Mouse (Mus musculus) CH12F3 (cell line): ENCODE results near the gene Taok2.
"Not testable (repeated sequence)": the region's sequence is repeated elsewhere in the genome, so short reads cannot be mapped to it uniquely, and the experiment has no call there.

Source experiments
- in situ Hi-C: fragments of 300-500 bp; cut with MboI; formaldehyde crosslinking; loops from 2 replicates; pipeline ENCODE4 v1.14.3; 2020; ENCODE audit warnings: low sequenced_read_pairs

Gene Taok2

DNA sequence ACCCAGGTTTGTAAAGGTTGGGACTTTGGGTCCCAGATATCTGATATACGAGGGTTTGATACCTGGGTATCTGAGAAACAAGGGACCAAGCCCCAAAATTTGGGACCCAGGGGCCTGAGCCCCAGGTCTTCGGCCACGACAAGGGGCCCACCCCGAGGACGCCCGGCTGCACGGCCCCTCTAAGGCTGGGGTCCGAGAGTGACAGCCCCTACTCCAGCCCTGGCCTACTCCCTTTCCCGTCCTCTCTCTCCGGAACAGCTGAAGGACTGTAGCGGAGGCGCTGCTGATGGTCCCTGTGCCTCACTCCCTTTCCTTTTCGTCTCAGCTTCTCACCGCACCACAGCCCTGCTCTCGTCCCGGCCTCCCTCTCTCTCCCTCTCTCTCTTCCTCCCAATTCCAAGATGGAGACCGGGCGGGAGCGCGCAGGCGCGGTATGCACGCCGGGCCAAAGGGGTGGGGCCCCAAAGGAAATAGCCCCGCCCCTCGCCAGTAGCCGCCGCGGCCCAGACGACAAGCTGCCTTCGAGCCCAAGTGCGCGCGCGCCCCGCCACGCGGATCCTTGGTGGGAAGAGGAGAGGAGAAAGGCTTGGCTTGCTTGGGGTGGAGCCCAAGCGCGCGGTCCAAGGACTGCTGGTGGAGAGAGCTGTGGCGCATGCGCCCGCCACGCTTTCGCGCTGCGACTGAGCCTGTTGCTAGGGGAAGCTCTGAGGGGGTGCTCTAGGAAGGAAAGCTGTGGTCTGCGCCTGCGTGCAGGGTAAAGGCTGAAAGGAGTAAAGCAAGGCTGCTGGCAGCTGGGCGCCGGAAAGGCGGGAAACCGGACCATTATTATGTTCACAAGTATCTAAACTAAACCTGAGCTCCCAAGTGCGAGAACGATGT is at the start of gene Taok2:
TSS of gene Taok2 (minus strand) at position 418 of the 879 bp plus-strand sequence.
- in situ Hi-C loops, result no loop called here

DNA sequence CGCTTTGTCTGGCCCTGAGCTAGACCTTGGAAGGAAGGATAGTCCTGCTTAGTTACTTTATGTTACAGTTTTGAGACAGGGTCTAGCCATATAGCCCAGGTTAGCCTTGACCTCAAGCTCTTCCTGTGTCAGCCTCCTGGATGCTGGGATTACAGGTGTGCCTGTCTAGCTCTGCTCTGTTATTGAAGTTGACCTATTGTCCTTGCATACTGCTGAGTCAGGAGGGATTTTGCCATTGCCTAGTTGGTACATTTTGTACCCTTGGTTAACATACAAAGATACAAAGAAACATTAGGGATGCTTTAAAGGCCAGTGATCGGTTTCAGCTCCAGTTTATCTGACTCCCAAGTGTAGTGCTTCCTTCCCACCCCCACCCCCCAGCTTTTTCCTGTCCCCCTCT is 48.1 kb upstream of the Taok2 start:
- in situ Hi-C loops, result no loop called here

DNA sequence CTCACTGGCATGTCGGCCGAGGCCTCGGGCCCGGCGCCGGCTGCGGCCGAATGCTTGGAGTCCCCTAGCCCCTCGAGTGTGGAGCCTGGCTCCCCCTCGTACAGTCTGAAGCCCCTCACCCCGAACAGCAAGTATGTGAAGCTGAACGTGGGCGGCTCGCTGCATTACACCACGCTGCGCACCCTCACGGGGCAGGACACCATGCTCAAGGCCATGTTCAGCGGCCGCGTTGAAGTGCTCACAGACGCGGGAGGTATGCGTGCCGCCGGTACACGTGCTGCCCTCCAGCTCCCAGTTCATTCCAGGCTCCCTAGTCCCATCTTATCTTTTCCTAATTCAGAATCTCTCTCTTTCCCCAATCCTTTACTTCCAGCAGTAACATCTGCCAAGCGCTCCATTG is 44.5 kb upstream of the Taok2 start:
- in situ Hi-C loops, result no loop called here

DNA sequence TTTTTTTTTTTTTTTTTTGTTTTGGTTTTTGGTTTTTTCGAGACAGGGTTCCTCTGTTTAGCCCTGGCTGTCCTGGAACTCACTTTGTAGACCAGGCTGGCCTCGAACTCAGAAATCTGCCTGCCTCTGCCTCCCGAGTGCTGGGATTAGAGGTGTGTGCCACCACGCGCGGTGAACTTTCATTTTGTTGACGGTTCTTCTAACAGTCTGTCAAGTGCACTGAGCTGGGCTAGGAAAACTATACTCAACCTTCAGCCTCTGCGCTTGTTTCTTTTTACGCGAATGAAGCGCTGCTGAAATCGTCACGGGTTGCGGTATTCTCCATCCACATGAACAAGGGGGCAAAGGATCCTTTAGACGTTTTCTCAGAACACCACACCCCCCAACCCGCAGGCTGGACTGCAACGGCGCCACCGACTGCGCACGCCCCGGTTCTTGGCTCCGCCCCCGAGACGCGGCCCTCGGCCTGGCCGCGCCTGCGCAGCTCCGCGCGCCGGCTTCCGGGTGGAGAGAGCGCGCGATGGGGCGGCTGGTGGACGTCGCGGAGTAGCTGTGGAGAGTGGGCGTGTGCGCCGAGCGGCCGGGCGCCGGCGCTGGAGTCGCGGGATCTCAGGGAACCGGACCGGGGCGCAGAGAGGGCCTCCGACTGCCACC is 44.0 kb upstream of the Taok2 start, which contains the start of gene Kctd13:
TSS of gene Kctd13 (plus strand) at position 496 of the 654 bp plus-strand sequence.
- in situ Hi-C loops, result no loop called here

DNA sequence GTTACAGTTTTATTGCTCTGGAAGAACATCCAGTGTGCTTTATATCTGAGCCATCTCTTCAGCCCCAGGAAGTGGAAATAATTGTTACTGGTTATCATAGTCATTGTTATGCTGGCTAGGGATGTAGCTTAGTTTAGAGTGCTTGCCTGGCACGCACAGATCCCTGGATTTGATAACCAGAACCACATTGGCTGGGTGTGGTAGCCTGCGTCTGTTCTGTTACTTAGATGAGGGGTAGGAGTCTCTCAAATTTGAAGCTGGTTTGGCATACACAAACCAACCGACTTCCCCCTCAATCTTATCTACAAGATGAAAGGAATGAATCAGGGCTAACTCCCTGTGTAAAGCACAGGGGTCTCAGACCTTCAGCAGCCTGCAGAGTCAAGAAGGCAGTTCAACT is 41.8 kb upstream of the Taok2 start:
- in situ Hi-C loops, result no loop called here

DNA sequence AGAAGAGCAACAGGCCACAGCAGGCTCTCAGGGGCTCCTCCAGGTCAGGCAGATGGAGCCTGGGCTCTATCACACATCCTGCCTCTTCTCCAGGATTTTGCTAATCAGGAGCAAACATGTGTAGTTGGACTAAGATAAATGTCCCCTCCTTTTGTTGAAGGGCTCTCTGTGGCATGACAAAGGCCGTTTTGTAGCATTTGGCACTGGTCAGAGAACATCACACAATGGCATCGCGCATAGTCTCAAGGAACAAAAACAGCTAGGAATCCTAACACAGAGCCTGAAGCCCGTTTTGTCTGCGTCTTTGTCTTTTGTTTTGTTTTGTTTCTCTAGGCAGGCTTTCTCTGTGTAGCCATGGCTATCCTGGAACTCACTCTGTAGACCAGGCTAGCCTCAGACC is 39.5 kb upstream of the Taok2 start:
- in situ Hi-C loops, result no loop called here

DNA sequence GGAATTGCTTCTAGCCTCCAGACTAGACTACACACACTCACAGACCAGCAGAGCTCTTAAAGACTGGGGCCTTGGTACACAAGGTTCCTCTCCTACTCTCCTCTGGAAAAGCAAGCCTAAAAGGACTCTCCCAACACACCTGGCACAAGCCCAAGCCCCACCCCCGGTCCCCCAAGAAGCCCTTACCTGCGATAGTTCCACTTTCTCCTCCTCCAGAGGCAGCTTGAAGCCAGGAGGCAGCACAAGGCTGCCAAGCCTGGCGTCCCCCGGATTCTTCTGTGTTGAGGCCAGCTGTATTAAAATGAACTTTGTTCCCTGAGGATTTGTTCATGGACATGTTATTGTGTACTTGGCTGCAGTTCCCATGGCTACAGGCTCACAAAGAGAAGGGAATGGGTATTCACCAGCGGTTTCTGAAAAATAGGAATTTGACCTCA is 38.1 kb upstream of the Taok2 start, which contains the start of gene Tmem219:
TSS of gene Tmem219 (minus strand) at position 294 of the 437 bp plus-strand sequence.
- in situ Hi-C loops, result no loop called here

DNA sequence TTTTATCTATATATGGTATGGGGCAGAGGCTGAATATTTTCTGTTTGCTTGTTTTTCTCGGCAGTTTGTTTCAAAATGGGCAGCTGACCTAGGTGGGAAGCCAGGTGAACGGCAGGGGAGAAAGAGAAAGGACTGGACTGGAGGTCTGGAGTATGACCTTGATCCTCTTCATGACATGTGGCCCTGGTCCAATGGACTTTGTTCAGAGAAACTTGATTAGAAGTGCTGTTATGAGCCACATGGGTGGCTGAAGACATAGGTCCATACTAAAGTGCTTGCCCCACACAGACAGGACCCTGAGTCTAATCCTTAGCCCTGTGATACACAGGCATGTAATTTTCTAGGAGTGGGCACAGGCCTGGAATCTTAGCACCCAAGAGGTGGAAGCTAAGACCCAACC is 37.1 kb upstream of the Taok2 start:
- in situ Hi-C loops, result no loop called here

DNA sequence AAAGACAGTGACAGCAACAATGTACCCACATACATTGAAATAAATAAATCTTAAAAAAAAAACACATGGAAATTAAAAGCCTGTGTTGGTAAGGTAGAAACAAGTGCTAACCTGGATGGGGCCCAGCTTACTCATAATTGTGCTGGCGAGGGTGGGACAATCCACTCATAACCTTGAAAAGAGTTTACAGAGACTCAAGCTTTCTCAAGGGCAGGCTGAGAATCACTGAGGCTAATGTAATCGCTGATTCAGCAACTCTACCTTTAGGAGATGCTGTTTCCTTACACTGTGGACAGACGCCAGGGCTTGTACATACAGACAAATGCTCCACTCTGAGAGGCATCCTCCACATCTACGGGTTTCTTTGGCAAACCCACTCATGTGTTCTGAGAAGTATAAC is 35.5 kb upstream of the Taok2 start:
- in situ Hi-C loops, result no loop called here

DNA sequence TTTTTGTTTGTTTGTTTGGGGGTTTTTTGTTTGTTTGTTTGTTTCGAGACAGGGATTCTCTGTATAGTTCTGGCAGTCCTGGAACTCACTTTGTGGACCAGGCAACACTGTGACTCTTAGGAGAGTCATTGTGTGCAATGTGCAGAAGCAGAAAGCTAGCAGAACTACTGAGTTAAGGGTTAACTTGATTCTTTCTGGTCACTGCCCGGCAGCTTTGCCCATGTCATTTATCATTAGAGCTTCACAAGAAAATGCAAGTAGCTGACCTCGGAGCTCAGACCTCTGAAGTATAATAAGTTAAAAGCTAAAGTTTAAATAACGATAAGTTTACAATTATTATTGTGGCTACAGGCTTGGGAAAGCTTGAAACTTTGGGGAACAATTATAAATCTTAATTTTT is 33.9 kb upstream of the Taok2 start:
- in situ Hi-C loops, result not testable (repeated sequence)

DNA sequence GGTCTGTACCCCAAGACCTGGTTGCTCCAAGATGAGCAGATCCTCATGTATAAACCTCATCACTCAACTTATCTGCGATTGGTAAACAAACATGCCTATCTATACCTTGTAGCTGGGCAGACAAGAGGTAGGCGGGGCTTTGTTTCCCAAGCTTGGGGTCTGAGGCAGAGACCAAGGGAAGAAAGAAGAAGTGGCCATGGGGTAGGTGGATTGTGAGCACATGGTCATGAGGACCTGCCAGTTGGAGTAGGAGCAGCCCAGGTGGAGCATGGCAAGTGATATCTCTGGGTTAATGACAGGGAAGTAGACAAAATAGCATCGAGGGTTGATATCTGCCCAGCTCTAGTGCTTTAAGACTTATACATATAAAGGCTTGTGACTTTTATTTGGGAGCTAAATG is 30.3 kb upstream of the Taok2 start:
- in situ Hi-C loops, result no loop called here

DNA sequence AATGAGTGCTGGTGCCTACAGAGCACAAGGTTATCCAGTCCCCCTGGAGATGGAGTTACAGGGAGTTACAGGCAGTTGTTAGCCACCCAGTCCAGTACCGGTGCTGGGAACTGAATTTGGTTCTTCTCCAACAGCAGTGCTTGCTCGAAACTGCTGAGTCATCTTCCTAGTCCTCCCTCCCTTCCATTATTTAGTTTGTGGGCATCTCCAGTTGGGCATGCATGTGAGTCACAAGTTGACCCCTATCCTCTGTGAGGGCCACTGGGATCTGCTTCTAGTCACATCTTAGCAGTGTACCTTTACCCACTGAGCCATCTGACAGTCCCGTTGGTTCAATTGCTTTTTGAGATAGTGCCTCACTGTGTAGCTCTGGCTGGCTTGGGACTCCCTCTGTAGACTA is 21.1 kb upstream of the Taok2 start:
- in situ Hi-C loops, result no loop called here

DNA sequence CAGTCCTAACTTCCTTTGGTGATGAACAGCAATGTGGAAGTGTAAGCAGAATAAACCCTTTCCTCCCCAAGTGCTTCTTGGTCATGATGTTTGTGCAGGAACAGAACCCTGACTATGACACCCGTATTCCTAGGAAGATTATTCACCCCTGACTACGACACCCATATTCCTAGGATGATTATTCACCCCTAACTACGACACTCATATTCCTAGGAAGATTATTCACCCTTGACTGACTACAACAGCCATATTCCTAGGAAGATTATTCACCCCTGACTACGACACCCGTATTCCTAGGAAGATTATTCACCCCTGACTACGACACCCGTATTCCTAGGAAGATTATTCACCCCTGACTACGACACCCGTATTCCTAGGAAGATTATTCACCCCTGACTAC is 15.3 kb upstream of the Taok2 start:
- in situ Hi-C loops, result not testable (repeated sequence)

DNA sequence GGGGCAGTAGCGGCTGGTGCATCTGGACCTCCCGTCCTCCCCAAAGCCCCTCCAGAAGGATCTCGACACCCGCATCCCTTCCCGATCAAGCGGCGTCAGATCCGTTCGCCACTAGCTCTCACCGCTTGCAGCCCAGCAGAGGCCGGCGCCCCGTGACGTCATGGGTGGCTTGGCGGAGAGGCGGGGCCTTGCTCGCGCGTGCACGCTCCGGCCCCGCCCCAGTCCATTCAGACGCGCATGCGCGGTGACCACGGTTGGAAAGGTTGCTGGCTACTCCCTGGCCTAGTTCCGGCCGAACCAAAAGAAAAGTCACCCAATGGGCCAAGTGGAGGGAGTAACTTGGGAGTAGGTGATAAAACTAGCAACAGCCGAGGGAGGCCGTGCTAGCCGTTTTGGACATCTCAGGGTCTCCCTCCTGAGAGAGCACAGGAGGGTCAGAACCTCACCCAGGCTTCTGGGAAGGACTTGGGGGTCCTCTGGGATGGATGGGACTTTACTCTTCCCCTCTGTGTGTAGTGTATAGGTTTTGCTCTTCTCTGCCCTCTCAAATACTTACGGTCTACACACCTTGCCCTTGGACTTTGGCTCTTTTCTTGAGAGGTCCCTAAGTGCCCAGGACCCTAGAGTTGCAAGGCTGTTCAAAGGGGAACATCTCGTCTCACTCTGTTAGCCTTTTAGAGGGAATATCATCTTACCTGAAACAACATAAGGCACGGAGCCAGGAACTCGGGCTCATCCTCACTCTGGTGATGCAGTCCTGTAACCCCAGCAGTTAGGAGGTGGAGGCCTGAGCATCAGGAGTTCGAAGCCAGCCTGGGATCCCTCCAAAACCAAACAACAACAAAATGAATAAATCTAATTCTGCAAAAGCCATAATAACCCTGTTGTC is 13.8 kb upstream of the Taok2 start:
- in situ Hi-C loops, result no loop called here

DNA sequence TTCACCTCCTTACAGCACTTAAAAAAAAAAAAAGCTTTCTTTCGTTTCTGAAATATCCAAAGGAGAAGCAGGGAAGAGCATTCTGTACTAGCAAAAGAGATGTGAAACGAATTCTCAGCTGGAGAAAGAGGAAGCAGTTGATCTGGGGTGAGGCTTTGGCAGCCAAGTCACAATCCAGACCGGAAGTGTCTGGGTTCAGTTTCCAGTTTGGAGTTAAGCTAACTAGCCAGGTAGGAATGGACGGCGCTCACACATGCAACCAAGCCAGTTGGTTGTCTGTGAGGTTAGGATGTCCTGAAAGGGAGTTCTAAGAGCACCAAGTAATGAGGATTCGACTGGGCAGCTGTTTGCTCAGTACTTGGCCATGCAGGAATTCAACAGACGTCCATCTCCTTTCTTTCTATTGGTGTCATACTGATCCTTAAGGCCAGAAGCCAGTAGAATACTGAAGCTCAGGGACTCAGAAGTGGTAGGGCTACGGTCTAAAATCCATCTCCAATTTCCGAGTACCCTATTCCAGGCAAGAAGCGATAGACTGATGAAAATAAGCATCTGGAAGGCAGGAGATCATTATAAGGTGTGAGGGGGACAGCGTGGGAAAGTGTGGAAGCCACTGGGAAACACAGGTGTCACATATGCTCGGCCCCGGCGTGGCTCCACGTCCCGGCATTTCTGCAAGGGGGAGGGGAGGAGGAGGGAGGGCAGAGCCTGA is 13.0 kb upstream of the Taok2 start:
- in situ Hi-C loops, result no loop called here

DNA sequence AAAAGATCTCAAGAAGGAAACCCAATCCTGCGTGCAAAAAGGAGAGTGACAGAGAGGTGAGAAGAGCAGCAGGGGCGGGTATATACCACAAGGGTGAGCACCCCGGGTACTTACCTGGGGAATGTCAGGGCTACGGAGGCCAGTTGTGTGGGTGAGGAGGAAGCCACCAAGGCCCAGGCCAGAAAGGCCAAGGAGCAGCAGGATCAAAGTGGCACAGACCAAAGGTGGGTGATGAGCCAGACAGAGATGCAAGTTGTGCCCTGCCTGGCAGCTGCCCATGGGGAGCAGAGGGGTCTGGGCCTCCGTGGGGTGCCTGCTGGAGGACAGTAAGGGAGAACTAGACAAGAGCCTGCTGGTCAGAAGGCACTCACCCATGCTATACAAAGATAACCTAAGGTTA is 12.4 kb upstream of the Taok2 start:
- in situ Hi-C loops, result no loop called here

DNA sequence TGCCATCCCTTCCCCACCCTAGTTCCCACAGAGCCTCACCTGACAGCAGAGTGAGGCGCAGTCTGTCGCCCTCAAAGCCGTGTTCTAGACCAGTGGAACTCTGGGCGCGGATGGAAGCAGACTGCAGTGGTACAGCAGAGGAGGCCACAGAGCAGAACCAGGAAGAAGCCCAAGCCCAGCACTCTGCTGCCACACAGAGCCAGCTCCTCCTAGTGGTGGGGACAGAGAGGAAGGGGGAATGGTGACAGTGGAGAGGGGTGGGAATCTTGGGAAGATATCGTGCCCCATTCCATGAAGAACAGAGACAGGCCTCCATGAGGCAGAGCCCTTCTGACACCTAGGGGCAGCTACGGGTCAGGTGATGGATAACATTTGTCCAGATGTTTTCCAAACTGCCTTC is 4.3 kb upstream of the Taok2 start:
- in situ Hi-C loops, result no loop called here

DNA sequence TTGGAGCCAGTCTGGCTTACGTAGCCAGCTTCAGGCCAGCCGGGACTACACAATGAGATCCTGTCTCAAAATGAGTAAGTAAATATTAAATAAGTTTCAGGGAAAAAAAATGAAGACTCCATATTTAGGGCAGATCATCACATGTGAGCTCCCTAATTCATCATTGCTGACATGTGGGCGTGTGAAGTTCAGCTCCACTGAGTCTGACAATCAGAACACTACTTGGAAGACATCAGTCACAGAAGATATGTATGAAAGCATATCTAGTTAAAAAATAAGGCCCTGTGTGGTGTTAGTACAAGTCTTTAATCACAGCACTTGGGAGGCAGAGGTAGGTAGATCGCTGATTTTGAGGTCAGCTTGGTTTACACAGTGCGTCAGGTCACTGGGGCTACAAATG is 2.8 kb upstream of the Taok2 start:
- in situ Hi-C loops, result no loop called here

DNA sequence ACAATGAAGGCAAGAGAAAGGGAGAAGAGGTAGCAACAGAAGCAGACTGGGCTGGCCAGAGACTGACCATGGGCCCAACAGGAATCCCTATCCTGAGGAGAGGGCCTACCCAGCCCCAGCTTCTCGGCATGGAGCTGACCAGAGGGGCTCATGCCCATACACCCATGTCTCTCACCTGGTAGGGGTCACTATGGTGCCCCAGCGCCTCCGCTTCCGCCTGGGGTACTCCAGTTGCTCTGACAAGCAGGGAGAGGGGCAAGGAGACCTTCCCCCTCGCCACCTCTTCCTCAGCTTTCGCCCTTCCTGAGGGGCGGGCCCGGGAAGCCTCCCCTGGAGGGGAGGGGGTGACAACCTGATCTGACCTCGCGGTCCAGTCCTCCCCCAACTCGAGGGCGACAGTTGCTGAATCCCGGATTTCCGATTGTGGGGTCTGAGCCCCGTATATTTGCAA is 747 bp downstream of the Taok2 start:
- in situ Hi-C loops, result no loop called here

DNA sequence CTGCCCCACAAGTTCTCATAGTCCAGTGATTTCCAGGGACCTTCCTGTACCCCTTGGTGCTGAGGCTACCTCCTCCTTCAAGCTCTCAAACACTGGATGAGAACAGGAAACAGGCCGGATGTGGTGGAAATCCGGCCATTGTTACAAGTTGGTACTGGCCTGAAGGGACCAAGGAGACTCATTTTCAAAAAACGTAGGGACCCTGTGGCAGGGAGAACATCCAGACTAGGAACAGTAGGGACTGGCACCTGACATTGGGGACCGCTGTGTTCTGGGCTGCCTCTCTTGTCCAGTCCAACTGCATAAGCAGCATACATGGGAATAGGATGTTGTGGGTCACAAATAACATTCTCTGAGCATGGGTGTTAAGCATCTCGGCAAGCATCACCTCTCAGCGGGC is 3.5 kb downstream of the Taok2 start:
- in situ Hi-C loops, result no loop called here

DNA sequence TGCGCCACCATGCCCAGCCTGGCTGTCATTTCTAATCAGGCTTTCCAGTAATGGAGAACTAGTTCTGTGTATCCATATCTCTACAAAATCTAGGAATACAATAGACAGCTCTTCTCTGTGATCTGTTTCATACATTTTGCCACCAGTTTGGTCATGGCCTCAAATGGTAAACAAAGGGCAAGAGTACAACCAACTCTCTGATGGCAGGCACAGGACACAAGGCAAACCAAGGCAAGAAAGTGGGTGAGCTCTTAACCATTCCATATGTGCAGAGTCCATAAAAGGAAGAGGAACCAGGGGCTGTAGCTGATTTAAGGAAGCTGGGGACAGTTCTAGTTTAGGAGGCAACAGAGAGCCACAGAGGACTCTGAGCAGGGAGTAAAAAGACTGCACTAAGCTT is 7.3 kb downstream of the Taok2 start:
- in situ Hi-C loops, result no loop called here
